Mouse (Mus musculus): ENCODE results near the gene Rel.
A peak's percentile ranks its signal among the peaks of the same experiment; 100 is the strongest.
"Not testable (repeated sequence)": the region's sequence is repeated elsewhere in the genome, so short reads cannot be mapped to it uniquely, and the experiment has no call there.

The Rel gene

GRCm38 (mm10) chr11:23770760-23771506 lies at the start of gene Rel:
Gene Rel, minus strand, starts transcription at chr11:23770970.
- DNase-seq = peak; percentile 91 to 92

DNA sequence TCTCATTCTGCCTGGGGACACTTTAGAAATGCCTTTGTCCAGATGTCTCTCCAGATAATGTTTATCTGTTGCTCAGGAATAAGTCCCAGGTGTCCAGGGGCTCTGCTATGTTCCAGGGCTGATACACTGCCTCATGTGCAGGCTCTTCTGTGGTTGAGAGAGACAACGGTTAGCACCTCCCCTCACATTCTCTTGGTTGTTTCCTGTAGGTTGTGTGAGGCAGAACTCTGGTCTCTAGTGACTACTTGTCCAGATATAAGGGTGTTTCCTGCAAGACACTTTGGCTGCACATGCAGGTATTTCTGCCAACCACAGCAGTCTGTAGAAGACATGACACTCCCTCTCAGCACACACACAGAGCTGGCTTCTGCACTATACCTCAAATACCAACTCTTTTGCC lies 48.0 kb upstream of the Rel start:
- no peak for DNase-seq

DNA sequence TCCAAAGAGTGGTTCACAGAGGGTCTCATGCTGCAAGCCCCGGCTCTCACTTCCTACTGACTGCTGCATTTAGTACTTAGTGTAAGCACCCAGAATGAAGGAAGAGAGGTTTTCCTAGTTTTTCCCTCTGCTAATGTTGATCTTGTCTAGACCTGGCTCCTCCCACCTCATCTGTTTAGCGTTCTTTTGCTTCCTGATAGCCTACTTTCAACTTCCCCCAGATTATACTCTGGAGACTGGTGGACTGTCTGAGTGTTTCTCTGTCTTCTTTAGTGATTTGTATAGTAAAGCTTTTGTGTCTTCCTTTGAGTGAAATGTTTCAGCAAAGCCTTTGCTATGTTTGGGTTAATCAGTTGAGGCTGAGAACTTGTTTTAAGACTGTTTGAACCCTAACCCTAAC lies 40.0 kb upstream of the Rel start:
- DNase-seq = no peak

- no peak for DNase-seq
Observed at GRCm38 (mm10) chr11:23805716-23806115, 34.9 kb upstream of the Rel start.

- DNase-seq = no peak
Observed at GRCm38 (mm10) chr11:23803136-23803535, 32.4 kb upstream of the Rel start.

GRCm38 (mm10) chr11:23802256-23802655 lies 31.5 kb upstream of the Rel start:
- no peak for DNase-seq

DNA sequence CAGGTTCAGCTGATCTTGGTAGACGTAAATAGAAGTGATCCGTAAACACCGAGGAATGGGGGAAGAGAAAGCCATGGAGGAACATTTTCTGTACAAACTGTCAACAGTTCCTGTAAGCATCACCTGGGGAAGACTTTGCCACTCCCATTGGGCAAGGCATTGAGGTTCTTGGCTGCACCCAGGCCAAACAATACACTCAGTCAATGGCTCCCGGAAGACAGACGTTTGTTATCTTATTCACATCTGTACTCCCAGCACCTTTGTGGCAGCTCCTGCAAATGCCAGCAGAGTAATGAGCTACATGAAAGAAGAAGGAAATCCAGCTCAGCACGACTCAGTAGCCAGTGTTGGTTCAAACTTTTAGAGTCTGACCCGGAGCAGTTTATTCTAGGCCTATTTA lies 31.1 kb upstream of the Rel start:
- no peak for DNase-seq

DNA sequence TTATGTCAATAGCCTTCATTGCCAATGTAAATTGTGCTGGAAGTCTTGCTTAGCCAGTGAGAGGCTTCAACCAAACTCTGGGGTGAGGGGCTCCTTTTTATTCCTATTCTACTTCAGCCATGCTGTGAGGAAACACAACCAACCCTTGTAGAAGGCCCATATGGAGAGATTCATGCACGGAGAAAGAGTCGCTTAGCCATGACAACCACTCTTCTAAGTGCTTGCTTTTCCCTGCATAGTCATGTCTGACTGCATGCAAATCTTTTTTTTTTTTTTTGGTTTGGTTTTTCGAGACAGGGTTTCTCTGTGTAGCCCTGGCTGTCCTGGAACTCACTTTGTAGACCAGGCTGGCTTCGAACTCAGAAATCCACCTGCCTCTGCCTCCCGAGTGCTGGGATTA lies 12.9 kb upstream of the Rel start:
- DNase-seq = not testable (repeated sequence)

- DNase-seq = no peak
Observed at GRCm38 (mm10) chr11:23783085-23783484, 12.3 kb upstream of the Rel start.

DNA sequence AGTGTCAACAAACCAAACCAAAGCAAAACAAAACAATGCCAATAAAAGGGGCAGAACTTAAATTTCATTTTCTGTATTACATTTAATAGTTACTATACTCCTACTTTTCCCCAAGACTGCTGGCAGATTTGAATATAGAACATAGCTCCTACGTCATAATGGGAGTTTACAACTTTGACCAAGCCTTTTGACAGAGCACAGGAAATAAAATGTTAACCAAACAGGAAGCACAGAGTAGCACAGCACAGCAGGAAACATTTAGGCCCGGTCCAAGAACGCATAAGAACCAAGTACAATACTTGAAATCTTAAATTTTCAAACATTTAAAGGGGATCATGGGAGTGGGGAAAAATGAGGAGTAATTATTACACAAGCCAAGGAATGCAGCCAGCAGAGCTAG lies 11.3 kb upstream of the Rel start:
- DNase-seq = no peak

- no peak for DNase-seq
Observed at GRCm38 (mm10) chr11:23778787-23779201, 8.0 kb upstream of the Rel start.

DNA sequence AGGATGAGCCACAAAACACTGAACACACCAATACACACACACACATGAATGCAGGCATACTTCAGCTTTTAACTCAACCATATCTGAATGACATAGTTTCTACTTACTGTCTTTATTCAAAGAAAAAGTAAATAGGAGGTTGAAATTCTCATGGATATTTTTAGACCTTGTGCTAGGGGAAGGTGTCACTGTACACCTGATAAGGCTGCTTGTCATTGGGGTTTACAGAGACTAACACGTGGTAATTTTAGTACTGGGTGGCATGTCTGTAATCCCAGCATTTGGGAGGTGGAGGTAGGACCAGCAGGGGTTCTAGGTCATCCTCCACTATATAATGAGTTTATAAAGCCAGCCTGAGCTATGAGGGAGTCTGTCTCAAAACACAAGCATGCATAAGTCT lies 1.7 kb upstream of the Rel start:
- no peak for DNase-seq

GRCm38 (mm10) chr11:23771507-23772097 lies 832 bp upstream of the Rel start:
- DNase-seq = no peak

DNA sequence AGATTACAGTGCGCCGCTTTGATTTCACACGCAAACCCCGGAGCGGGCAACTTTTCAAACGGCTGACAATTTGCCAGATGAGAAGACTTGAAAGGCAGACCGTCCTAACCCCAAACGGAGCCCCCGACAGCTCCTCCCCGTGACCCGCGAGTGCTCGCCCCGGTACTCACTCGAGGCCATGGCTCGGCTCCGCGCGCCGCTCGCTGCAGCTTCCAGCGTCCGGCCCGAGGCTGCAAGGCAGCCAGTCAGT lies 335 bp downstream of the Rel start:
- DNase-seq = no peak

GRCm38 (mm10) chr11:23769686-23770509 lies 872 bp downstream of the Rel start:
- DNase-seq = peak; percentile 11

DNA sequence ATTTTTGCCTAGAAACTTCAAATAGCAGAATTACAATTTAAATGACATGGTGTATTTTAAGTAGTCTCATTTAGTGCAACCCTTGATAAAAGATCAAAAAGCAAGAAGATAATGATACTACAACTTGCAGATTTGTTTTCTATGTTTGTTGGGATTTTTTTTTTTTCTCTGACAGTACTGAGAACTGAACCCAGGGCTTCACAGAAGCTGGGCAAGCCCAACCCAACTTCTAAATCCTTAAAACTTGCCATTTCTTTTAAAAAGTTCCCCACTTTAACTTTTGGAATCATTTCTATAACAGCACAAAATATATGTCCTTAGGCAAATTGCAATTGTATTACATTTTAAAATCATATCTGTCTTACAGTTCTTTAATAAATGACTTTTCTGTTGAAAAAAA lies 1.7 kb downstream of the Rel start:
- DNase-seq = no peak

GRCm38 (mm10) chr11:23767928-23768327 lies 2.8 kb downstream of the Rel start:
- DNase-seq = no peak

DNA sequence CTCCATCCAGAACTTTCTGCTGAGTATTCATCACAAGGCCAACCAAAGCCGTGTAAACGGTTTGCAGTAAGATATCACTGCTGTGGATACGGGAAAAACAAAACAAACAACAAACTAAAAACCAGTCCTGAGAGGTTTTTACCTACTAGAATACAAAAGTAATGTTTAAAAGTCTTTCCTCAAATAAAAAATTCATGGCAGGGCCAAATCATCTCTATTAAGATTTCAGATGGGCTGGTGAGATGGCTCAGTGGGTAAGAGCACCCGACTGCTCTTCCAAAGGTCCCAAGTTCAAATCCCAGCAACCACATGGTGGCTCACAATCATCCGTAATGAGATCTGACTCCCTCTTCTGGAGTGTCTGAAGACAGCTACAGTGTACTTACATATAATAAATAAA lies 3.4 kb downstream of the Rel start:
- not testable (repeated sequence) for DNase-seq

GRCm38 (mm10) chr11:23762635-23763034 lies 8.1 kb downstream of the Rel start:
- DNase-seq = no peak

DNA sequence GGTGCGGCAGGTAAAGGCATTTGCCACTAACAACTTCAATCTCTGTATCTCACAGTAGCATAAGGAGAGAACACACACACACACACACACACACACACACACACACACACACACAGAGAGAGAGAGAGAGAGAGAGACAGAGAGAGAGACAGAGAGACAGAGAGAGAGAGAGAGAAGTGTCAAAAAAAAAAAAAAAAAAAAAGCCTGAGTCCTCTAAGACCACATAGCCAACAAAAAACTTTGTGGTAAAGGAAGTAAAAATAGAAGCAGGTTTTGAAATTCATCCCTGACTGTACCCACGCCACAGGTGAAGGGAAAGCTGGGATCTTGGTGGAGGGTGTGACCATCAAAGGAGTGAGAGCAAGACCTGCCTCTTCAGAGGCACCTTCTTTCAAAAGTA lies 12.6 kb downstream of the Rel start:
- DNase-seq = no peak

GRCm38 (mm10) chr11:23754329-23754728 lies 16.4 kb downstream of the Rel start:
- DNase-seq = no peak

- DNase-seq = no peak
Observed at GRCm38 (mm10) chr11:23753136-23753710, 17.5 kb downstream of the Rel start.

DNA sequence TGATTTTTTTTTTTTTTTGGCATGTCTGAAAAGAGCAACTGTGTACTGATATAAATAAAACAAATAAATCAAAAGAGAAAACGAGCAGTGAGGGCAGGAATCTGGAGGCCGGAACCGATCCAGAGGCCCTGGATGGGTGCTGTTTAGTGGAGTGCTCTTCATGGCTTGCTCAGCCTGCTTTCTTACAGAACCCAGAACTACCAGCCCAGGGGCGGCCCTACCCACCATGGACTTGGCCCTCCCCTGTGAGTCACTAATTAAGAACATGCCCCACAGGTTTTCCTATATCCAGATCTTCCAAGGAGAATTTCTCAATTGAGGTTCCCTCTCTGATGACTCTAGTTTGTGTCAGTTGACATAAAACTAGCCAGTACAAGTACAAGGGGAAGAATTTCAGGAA lies 24.7 kb downstream of the Rel start:
- DNase-seq = no peak

GRCm38 (mm10) chr11:23744352-23744751 lies 26.4 kb downstream of the Rel start:
- DNase-seq = no peak
